Mouse (Mus musculus) bone marrow macrophage, adult 2 months (primary cell): ENCODE results near the gene Olfr844. TPM values are rescaled to one million over a fixed set of nuclear protein-coding genes. Genes with fewer than 3 reads are reported as not detected.

Experiments used
- H3K27ac ChIP-seq: 2 replicates; pipeline ENCODE4 v1.5.1; 2012; ENCODE audit warnings: low read depth, low read length; ENCODE audit not compliant: insufficient read depth
- H3K4me1 ChIP-seq: 2 replicates; pipeline ENCODE4 v1.6.1; 2012; ENCODE audit warnings: low read length; ENCODE audit not compliant: control insufficient read depth, insufficient read depth
- H3K4me3 ChIP-seq: 2 replicates; pipeline ENCODE4 v1.5.1; 2012; ENCODE audit warnings: mild to moderate bottlenecking, low read length, moderate library complexity; ENCODE audit not compliant: insufficient read depth
- CTCF ChIP-seq: IDR thresholded peaks from 2 replicates; pipeline ENCODE4 v1.5.1; 2012; ENCODE audit warnings: low read depth, mild to moderate bottlenecking, low read length, moderate library complexity
- POLR2A ChIP-seq: IDR thresholded peaks from 2 replicates; pipeline ENCODE4 v1.6.1; 2012; ENCODE audit warnings: mild to moderate bottlenecking, low read depth, low read length, borderline replicate concordance
- polyA plus RNA-seq: library from polyadenylated mRNA; stranded (reverse); fragments of >200 nt; gene quantifications from 2 replicates; pipeline ENCODE4 v1.2.4, GENCODE M21; 2012; ENCODE audit not compliant: missing spikeins, insufficient read depth, insufficient read length

Gene Olfr844
- polyA plus RNA-seq: not detected in 2 replicates

DNA sequence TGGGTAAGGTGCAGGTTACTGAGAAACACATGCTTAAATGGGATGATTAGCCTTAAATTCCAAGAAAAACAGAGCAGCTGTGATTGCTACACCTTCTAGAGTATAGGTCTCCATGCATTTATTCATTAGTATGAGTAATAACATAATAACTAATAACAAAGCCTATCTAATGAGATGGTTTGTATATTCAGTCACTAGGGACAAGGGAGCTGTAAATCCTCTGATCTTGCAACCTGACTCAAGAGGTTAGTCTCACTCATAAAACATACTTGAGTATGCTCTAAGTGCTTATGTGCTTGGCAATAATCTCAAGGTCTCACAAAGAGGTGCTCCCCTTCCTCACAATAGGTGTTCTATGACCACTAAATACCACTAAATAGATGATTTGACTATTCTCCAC lies at the start of gene Olfr844:
Gene Olfr844, plus strand, starts transcription at position 301 of the 400 bp plus-strand sequence.
- Histone ChIP-seq H3K4me3 (no peak within 1 kb of the TSS), H3K4me1 (no peaks in the 10 kb centered on the region), H3K27ac (no peak within 1 kb of the TSS)
- TF ChIP-seq CTCF (no peak), POLR2A (no peak)

DNA sequence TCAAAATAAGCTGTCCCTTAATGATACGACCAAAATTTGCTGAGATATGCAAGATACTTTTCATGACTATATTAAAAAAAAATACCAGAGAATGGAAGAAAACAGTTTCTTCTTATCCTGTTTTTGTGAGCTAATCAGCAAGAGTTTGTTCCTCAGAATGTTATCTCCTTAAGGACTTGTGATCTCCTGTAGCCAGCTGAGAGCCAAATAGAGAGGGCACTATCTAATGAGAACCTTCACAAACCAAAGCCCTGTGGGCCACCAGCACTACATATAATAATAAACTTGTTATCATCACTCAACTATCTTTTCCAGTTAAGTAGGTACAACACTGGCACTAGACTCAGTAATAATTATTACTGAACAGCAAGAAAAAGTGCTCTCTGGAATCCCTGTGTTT lies 20.0 kb downstream of the Olfr844 start, which contains the start of gene Olfr845:
Gene Olfr845, plus strand, starts transcription at position 301 of the 400 bp plus-strand sequence.
- no peak within 1 kb of the TSS for H3K4me3 ChIP-seq
- no peaks in the 10 kb centered on the region for H3K4me1 ChIP-seq
- TF ChIP-seq CTCF (no peak), POLR2A (no peak)
- H3K27ac ChIP-seq: no peak within 1 kb of the TSS

DNA sequence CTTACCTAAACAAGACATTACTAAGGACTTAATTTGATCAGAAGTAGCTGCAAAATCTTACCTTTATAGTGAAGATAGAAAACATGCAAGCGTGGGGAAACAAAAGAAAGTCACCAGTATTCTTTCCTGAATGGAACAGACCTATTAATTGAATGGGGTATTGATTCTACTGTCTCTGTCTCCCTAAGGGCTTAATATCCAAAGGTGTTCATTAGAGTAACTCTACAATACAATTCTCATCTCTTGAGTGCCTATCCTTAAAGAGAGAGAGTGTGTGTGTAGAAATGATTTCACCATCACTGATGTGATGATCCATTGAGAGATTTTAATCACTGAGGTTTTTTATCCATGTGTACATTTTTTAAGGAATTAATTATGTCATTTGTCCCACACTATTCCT lies 47.8 kb downstream of the Olfr844 start, which contains the start of gene Olfr846:
Gene Olfr846, minus strand, starts transcription at position 101 of the 400 bp plus-strand sequence.
- Histone ChIP-seq H3K4me1 (no peaks in the 10 kb centered on the region), H3K4me3 (no peak within 1 kb of the TSS), H3K27ac (no peak within 1 kb of the TSS)
- TF ChIP-seq CTCF: no peak
- TF ChIP-seq POLR2A: no peak

Other genes with a start within 250 kb of the Olfr844 start
- not detected in 2 replicates for gene Olfr836, start 196.0 kb upstream of the Olfr844 start, polyA plus RNA-seq
- not detected in 2 replicates for gene Olfr837, start 180.0 kb upstream of the Olfr844 start, polyA plus RNA-seq
- gene Olfr839-ps1, start 139.0 kb upstream of the Olfr844 start, polyA plus RNA-seq: not detected in 2 replicates
- gene Olfr843, start 64.4 kb upstream of the Olfr844 start, polyA plus RNA-seq: not detected in 2 replicates
- gene Olfr845, start 20.1 kb downstream of the Olfr844 start, polyA plus RNA-seq: not detected in 2 replicates
- not detected in 2 replicates for gene Olfr846, start 47.7 kb downstream of the Olfr844 start, polyA plus RNA-seq
- not detected in 2 replicates for gene Olfr847, start 62.3 kb downstream of the Olfr844 start, polyA plus RNA-seq
- gene Olfr849, start 123.9 kb downstream of the Olfr844 start, polyA plus RNA-seq: not detected in 2 replicates
- not detected in 2 replicates for gene Olfr850, start 161.9 kb downstream of the Olfr844 start, polyA plus RNA-seq
- not detected in 2 replicates for gene Olfr851, start 176.9 kb downstream of the Olfr844 start, polyA plus RNA-seq
- not detected in 2 replicates for gene Olfr853, start 224.7 kb downstream of the Olfr844 start, polyA plus RNA-seq